Mouse (Mus musculus) olfactory bulb, adult 2 months (tissue): ENCODE data around the gene Hs6st3. TPM values are rescaled to one million over a fixed set of nuclear protein-coding genes. Genes with fewer than 3 reads are reported as not detected.
"Not testable (repeated sequence)": the region's sequence is repeated elsewhere in the genome, so short reads cannot be mapped to it uniquely, and the experiment has no call there.

ENCODE experiments used
- H3K27ac ChIP-seq: fragments of 200-500 bp; 2 replicates; pipeline ENCODE4 v1.5.1; 2012; ENCODE audit warnings: low read depth, low read length; ENCODE audit not compliant: insufficient read depth
- H3K4me1 ChIP-seq: fragments of 200-500 bp; 2 replicates; pipeline ENCODE4 v1.6.1; 2012; ENCODE audit warnings: low read length; ENCODE audit not compliant: control insufficient read depth, insufficient read depth
- H3K4me3 ChIP-seq: fragments of 200-500 bp; 2 replicates; pipeline ENCODE4 v1.5.1; 2012; ENCODE audit warnings: mild to moderate bottlenecking, low read depth, low read length, moderate library complexity; ENCODE audit not compliant: insufficient read depth
- CTCF ChIP-seq: fragments of 200-500 bp; IDR thresholded peaks from 2 replicates; pipeline ENCODE4 v1.5.1; 2012; ENCODE audit warnings: low read depth, mild to moderate bottlenecking, low read length, moderate library complexity; ENCODE audit not compliant: insufficient read depth
- POLR2A ChIP-seq: fragments of 200-500 bp; IDR thresholded peaks from 2 replicates; pipeline ENCODE4 v1.6.1; 2012; ENCODE audit warnings: mild to moderate bottlenecking, low read depth, low read length, moderate library complexity; ENCODE audit not compliant: insufficient read depth
- WGBS: fragments of 180-500 bp; shearing (Covaris S2); methylation state at CpG from one replicate; pipeline ENCODE4 v1.1.7; 2018; 5-methylcytosine and 5-hydroxymethylcytosine counted together
- polyA plus RNA-seq: library from polyadenylated mRNA; stranded (reverse); fragments of >200 nt; gene quantifications from 2 replicates; pipeline ENCODE4 v1.2.4, GENCODE M21; 2012; ENCODE audit warnings: low replicate concordance; ENCODE audit not compliant: missing spikeins, insufficient read depth, insufficient read length

Gene Hs6st3
- polyA plus RNA-seq, 1 experiment = not detected

- TF ChIP-seq CTCF (no peak), POLR2A (no peak)
- H3K4me1 ChIP-seq = no peaks in the 10 kb centered on the region
- no peak overlapping the region for H3K4me3 ChIP-seq
- WGBS = 71% methylated on average over 14 of the region's 14 CpGs
- no peak overlapping the region for H3K27ac ChIP-seq
Measured at GRCm38 (mm10) chr14:119260176-119260962, 122.2 kb downstream of the Hs6st3 start.

GRCm38 (mm10) chr14:119266334-119266733, 128.2 kb downstream of the Hs6st3 start:
- no peak for TF ChIP-seq POLR2A
- no peak for TF ChIP-seq CTCF
- 92% methylated on average over 7 of the region's 7 CpGs for WGBS

GRCm38 (mm10) chr14:119273088-119273487, 134.9 kb downstream of the Hs6st3 start:
- WGBS = 64% methylated on average over 7 of the region's 7 CpGs
- Histone ChIP-seq H3K4me3 (no peak overlapping the region), H3K4me1 (peaks cover 3% of the 10 kb centered on the region), H3K27ac (no peak overlapping the region)
- no peak for TF ChIP-seq POLR2A
- TF ChIP-seq CTCF = no peak

More at GRCm38 (mm10) chr14:119266334-119266733, 128.2 kb downstream of the Hs6st3 start:
- Histone ChIP-seq H3K4me3 (no peak overlapping the region), H3K4me1 (no peaks in the 10 kb centered on the region), H3K27ac (no peak overlapping the region)

- H3K27ac ChIP-seq, H3K4me3 ChIP-seq, H3K4me1 ChIP-seq: not testable (repeated sequence)
- 93% methylated on average over 15 of the region's 15 CpGs for WGBS
Measured at GRCm38 (mm10) chr14:119278156-119278555, 140.0 kb downstream of the Hs6st3 start.

GRCm38 (mm10) chr14:119283951-119284350, 145.8 kb downstream of the Hs6st3 start:
- no peak for TF ChIP-seq CTCF
- TF ChIP-seq POLR2A = no peak
- Histone ChIP-seq H3K27ac (no peak overlapping the region), H3K4me3 (no peak overlapping the region), H3K4me1 (no peaks in the 10 kb centered on the region)
- 89% methylated on average over 3 of the region's 3 CpGs for WGBS

- no peak overlapping the region for H3K4me3 ChIP-seq
- H3K27ac ChIP-seq = no peak overlapping the region
- no peak for TF ChIP-seq CTCF
- TF ChIP-seq POLR2A = no peak
- WGBS = 56% methylated on average over 1 of the region's 1 CpGs
- no peaks in the 10 kb centered on the region for H3K4me1 ChIP-seq
Measured at GRCm38 (mm10) chr14:119289668-119290067, 151.5 kb downstream of the Hs6st3 start.

GRCm38 (mm10) chr14:119294071-119294470, 155.9 kb downstream of the Hs6st3 start:
- TF ChIP-seq POLR2A (no peak), CTCF (no peak)
- 92% methylated on average over 6 of the region's 6 CpGs for WGBS
- Histone ChIP-seq H3K4me3 (no peak overlapping the region), H3K4me1 (no peaks in the 10 kb centered on the region), H3K27ac (no peak overlapping the region)

GRCm38 (mm10) chr14:119306461-119306860, 168.3 kb downstream of the Hs6st3 start:
- H3K4me1 ChIP-seq = 0 out of 2 replicates have a peak, but pooled peaks cover 2% of the 10 kb centered on the region
- TF ChIP-seq POLR2A (no peak), CTCF (no peak)
- no peak overlapping the region for H3K27ac ChIP-seq
- 71% methylated on average over 3 of the region's 3 CpGs for WGBS
- no peak overlapping the region for H3K4me3 ChIP-seq

GRCm38 (mm10) chr14:119318379-119318778, 180.2 kb downstream of the Hs6st3 start:
- H3K27ac ChIP-seq = no peak overlapping the region
- no peak for TF ChIP-seq POLR2A
- no peak for TF ChIP-seq CTCF
- no peak overlapping the region for H3K4me3 ChIP-seq
- H3K4me1 ChIP-seq = no peaks in the 10 kb centered on the region
- 87% methylated on average over 2 of the region's 2 CpGs for WGBS
